Comparison of ENCODE assay signal across 29 mouse cellular contexts in the genomic region with DNA sequence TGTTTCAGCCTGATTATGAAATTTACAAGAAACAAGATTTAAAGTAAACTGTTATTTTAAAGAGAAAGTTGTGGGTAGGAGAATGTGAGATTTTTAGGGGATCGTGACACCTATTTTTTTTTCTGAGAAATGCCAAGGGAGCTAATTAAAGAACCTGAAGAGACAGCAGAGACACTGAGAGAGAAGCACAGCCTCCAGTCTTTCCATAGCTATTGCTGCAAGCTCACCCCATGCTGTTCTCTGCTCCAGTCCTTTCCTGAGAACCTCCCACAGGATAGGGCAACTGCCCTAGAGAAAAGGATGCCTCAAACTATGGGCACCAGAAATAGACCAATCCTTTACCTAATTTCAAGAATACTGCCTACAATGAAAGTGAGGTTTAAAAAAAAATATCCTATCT.
A peak's percentile ranks its signal among the peaks of the same experiment; 100 is the strongest.
DNase-seq lines count a peak whose midpoint lies in the region; ATAC-seq lines count a peak whose summit lies in the region.
"Had no signal": no experiment of that assay in that cellular context is flagged by ENCODE, and none has a peak within 500 bp of the region (broad histone marks: within the 10 kb centered on the region; RNA-seq: fewer than 3 reads in every experiment).

No protein-coding gene starts in this region.

- no peak overlapping the region for H3K4me2 ChIP-seq in forebrain, embryonic 11.5 days (ENCODE audit: low read depth, low read length, severe bottlenecking)
- H3K4me2 ChIP-seq: embryonic facial prominence, embryonic 13.5 days; embryonic facial prominence, embryonic 15.5 days; forebrain, embryonic 13.5 days; forebrain, embryonic 15.5 days had no signal

- no peaks in the 10 kb centered on the region for H3K36me3 ChIP-seq in forebrain, embryonic 11.5 days (ENCODE audit: control insufficient read depth, insufficient read depth, low read length)
- H3K36me3 ChIP-seq: embryonic facial prominence, embryonic 13.5 days; embryonic facial prominence, embryonic 15.5 days; forebrain, embryonic 10.5 days; forebrain, embryonic 15.5 days; G1E had no signal

- peak; percentile 97 for ATAC-seq in frontal cortex, adult (ENCODE audit: low TSS enrichment)
- ATAC-seq in forebrain, embryonic 11.5 days (replicated peaks; ENCODE audit: low FRiP score), result no peak
- ATAC-seq: activated CD4-positive, CD25-positive, alpha-beta regulatory T cell, adult 4 months; CD4-positive, CD25-positive, alpha-beta regulatory T cell, adult 4 months; forebrain, embryonic 13.5 days; forebrain, embryonic 15.5 days; Patski had no signal

- WGBS in forebrain, embryonic 11.5 days, result 76% methylated on average over 1 of the region's 1 CpGs

- no peak overlapping the region for H3K4me3 ChIP-seq in forebrain, embryonic 11.5 days (ENCODE audit: low read depth, low read length)
- H3K4me3 ChIP-seq: embryonic facial prominence, embryonic 13.5 days; embryonic facial prominence, embryonic 15.5 days; erythroblast, embryonic 14.5 days; forebrain, embryonic 10.5 days; forebrain, embryonic 13.5 days; forebrain, embryonic 15.5 days had no signal

- H3K27ac ChIP-seq in forebrain, embryonic 11.5 days (ENCODE audit: low read depth, low read length), result no peak overlapping the region
- H3K27ac ChIP-seq: embryonic facial prominence, embryonic 13.5 days; embryonic facial prominence, embryonic 15.5 days; forebrain, embryonic 10.5 days; forebrain, embryonic 13.5 days; forebrain, embryonic 15.5 days had no signal

- intact Hi-C loops in left cerebral cortex, postnatal 14 days (cut with DNase I), result no loop called here

- H3K27me3 ChIP-seq in forebrain, embryonic 11.5 days (ENCODE audit: control insufficient read depth, insufficient read depth, low read length), result no peaks in the 10 kb centered on the region
- H3K27me3 ChIP-seq: CH12.LX; embryonic facial prominence, embryonic 13.5 days; embryonic facial prominence, embryonic 15.5 days; forebrain, embryonic 13.5 days; forebrain, embryonic 15.5 days; Patski had no signal

- no peaks in the 10 kb centered on the region for H3K9me3 ChIP-seq in forebrain, embryonic 11.5 days (ENCODE audit: control insufficient read depth, low read length)
- H3K9me3 ChIP-seq: embryonic facial prominence, embryonic 13.5 days; embryonic facial prominence, embryonic 15.5 days; forebrain, embryonic 10.5 days; forebrain, embryonic 13.5 days; forebrain, embryonic 15.5 days; G1E had no signal

- no peaks in the 10 kb centered on the region for H3K4me1 ChIP-seq in forebrain, embryonic 11.5 days (replicated peaks; ENCODE audit: control insufficient read depth, insufficient read depth, low read length)
- H3K4me1 ChIP-seq: embryonic facial prominence, embryonic 13.5 days; embryonic facial prominence, embryonic 15.5 days; forebrain, embryonic 10.5 days; forebrain, embryonic 13.5 days; forebrain, embryonic 15.5 days had no signal

- DNase-seq in frontal cortex, postnatal 25 days (ENCODE audit: low spot score in 2 of 2), result no peak
- peak; percentile 13 for DNase-seq in left cerebral cortex, adult 11 months (ENCODE audit: low spot score)
- no peak for DNase-seq in left cerebral cortex, postnatal 14 days (ENCODE audit: low spot score in 2 of 2)
- peak; percentile 30 for DNase-seq in right cerebral cortex, adult 18-20 months
- no peak for DNase-seq in right cerebral cortex, postnatal 10 days (ENCODE audit: low spot score in 2 of 2)
- no peak for DNase-seq in forebrain, embryonic 11.5 days (ENCODE audit: low spot score)
- DNase-seq: adrenal gland, adult 8-10 months; adrenal gland, postnatal 14 days; adrenal gland, postnatal 36 days; B cell, adult 2 months; cerebellum, adult 11 months; cerebellum, adult 18-20 months; cerebellum, adult 8-10 months; cerebellum, adult 9-11 months; cerebellum, postnatal 14 days; cerebellum, postnatal 36 days; embryo, embryonic 11 days had no signal

- H3K9ac ChIP-seq in forebrain, embryonic 11.5 days (ENCODE audit: low read length), result no peak overlapping the region
- H3K9ac ChIP-seq: embryonic facial prominence, embryonic 13.5 days; embryonic facial prominence, embryonic 15.5 days; forebrain, embryonic 13.5 days; forebrain, embryonic 15.5 days had no signal

Comparison
In these comparisons a context has a peak if more than half of its experiments do, and no peak if none do; other contexts are left out.
1. DNase-seq: peak in left cerebral cortex, adult 11 months (single experiment) and right cerebral cortex, adult 18-20 months (single experiment); none in frontal cortex, postnatal 25 days (0 of 2), left cerebral cortex, postnatal 14 days (0 of 2), right cerebral cortex, postnatal 10 days (0 of 2) and forebrain, embryonic 11.5 days (single experiment).